Mouse (Mus musculus): ENCODE measurements at regions not wholly inside any gene's neighbourhood (a gene's known extent, or its start where the extent isn't known, plus 50 kb on each side); places are given as distances from the start of the nearest gene placed in this dataset.

- DNase-seq (ENCODE audit: low read depth), result no peak
Measured at GRCm38 (mm10) chr9:74513887-74514286, 347.8 kb upstream of the Onecut1 start.

GRCm38 (mm10) chr9:74528550-74528949 is 333.2 kb upstream of the Onecut1 start:
- no peak for TF ChIP-seq CTCF (IDR thresholded peaks at IDR 0.05; ENCODE audit: borderline replicate concordance, extremely low read depth, insufficient read depth, insufficient read length)
- TF ChIP-seq POLR2A (IDR thresholded peaks at IDR 0.05; ENCODE audit: borderline replicate concordance, extremely low read depth, insufficient read depth, insufficient read length, poor library complexity, severe bottlenecking), result no peak
- no peak for DNase-seq (ENCODE audit: low read depth)

More at GRCm38 (mm10) chr9:74513887-74514286, 347.8 kb upstream of the Onecut1 start:
- TF ChIP-seq CTCF (IDR thresholded peaks at IDR 0.05; ENCODE audit: borderline replicate concordance, extremely low read depth, insufficient read depth, insufficient read length) (no peak), POLR2A (IDR thresholded peaks at IDR 0.05; ENCODE audit: borderline replicate concordance, extremely low read depth, insufficient read depth, insufficient read length, poor library complexity, severe bottlenecking) (no peak)

DNA sequence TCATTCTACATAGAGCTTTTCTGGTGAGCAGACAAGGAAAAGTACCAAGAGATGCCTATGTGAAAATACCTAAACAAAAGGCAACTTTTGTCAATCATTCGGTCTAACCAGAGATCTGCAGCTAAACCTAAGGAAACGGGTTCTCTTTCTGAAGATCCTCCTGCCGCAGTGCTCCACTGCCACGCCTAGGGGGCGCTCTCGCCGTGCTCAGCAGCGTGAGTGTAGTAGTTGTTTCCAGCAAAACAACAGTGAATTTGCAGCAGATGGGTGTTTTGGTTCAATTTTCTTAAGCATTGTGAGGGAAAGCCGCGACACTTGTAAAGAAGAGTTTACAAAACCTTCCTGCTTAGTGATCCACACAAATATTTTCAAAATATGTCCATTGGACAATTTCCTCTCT is 331.4 kb upstream of the Onecut1 start:
- TF ChIP-seq CTCF (IDR thresholded peaks at IDR 0.05; ENCODE audit: borderline replicate concordance, extremely low read depth, insufficient read depth, insufficient read length), result peak; percentile 99
- no peak for TF ChIP-seq POLR2A (IDR thresholded peaks at IDR 0.05; ENCODE audit: borderline replicate concordance, extremely low read depth, insufficient read depth, insufficient read length, poor library complexity, severe bottlenecking)
- DNase-seq (ENCODE audit: low read depth), result peak; percentile 89

GRCm38 (mm10) chr9:74530748-74531147 is 331.0 kb upstream of the Onecut1 start:
- TF ChIP-seq POLR2A (IDR thresholded peaks at IDR 0.05; ENCODE audit: borderline replicate concordance, extremely low read depth, insufficient read depth, insufficient read length, poor library complexity, severe bottlenecking), result no peak
- peak; percentile 48 for DNase-seq (ENCODE audit: low read depth)

DNA sequence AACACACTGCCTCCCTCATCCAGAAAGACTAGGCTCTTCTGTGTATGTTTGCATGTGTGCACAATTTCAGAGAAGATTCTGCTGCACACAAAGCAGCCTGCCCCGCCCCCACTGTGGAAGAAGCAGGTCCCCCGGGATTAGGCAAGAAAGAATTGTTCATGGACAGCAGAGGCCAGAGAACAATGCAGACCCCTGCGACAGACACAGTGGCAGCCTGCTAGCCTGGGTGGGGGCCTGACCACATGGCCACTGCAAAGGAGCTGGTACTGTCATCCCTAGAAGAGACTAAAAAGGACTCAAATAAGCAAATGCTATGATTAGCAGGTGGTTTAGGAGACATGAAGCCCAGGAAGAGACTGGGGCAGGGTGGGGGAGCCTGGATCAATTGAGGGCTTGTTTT is 329.7 kb upstream of the Onecut1 start:
- TF ChIP-seq CTCF (IDR thresholded peaks at IDR 0.05; ENCODE audit: borderline replicate concordance, extremely low read depth, insufficient read depth, insufficient read length), result no peak
- no peak for TF ChIP-seq POLR2A (IDR thresholded peaks at IDR 0.05; ENCODE audit: borderline replicate concordance, extremely low read depth, insufficient read depth, insufficient read length, poor library complexity, severe bottlenecking)
- DNase-seq (ENCODE audit: low read depth), result peak; percentile 47

- DNase-seq (ENCODE audit: low read depth), result no peak
- no peak for TF ChIP-seq CTCF (IDR thresholded peaks at IDR 0.05; ENCODE audit: borderline replicate concordance, extremely low read depth, insufficient read depth, insufficient read length)
- no peak for TF ChIP-seq POLR2A (IDR thresholded peaks at IDR 0.05; ENCODE audit: borderline replicate concordance, extremely low read depth, insufficient read depth, insufficient read length, poor library complexity, severe bottlenecking)
Measured at GRCm38 (mm10) chr9:74534976-74535375, 326.7 kb upstream of the Onecut1 start.

DNA sequence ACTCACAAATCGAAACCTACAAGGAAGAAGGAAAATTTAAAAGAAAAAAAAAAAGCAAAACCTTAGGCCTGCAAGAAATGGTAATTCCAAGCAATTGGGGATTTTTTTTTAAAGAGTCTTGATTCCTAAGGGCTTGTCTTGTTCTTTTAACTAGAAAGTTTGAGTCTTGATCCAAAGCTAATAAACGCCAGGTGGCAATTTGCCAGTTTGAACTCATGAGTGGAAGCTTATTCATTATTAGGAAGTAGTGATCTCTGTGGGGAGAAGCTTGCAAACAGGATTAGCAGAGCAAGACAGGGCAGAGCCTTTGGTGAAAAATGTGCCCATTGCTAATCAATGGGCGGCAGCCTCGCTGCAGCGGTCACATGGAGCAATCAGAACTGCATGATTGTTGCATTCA is 305.6 kb upstream of the Onecut1 start:
- TF ChIP-seq CTCF (IDR thresholded peaks at IDR 0.05; ENCODE audit: borderline replicate concordance, extremely low read depth, insufficient read depth, insufficient read length), result no peak
- TF ChIP-seq POLR2A (IDR thresholded peaks at IDR 0.05; ENCODE audit: borderline replicate concordance, extremely low read depth, insufficient read depth, insufficient read length, poor library complexity, severe bottlenecking), result no peak
- DNase-seq (ENCODE audit: low read depth), result peak; percentile 66

DNA sequence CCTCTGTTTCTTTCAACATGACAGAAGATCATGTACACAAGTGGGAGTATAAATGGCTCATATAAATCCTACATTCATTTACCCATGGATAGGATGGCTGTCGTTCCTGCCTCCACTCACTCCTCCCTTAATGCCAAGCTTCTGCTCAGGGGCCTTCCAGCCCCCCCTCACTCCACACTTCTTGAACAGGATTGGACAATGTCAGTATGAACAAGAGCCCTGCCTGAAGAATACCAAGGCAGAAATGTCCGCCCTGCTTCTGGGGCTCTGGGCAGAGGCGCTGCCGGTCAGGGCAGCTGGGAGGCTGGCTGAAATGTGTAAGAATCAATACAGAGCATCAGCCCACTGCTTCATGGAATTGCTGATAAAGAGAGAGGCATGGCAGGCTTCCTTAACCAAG is 269.0 kb upstream of the Onecut1 start:
- DNase-seq (ENCODE audit: low read depth), result peak; percentile 39

GRCm38 (mm10) chr9:74593970-74594369 is 267.8 kb upstream of the Onecut1 start:
- DNase-seq (ENCODE audit: low read depth), result no peak
- TF ChIP-seq CTCF (IDR thresholded peaks at IDR 0.05; ENCODE audit: borderline replicate concordance, extremely low read depth, insufficient read depth, insufficient read length), result 0 out of 2 replicates have a peak, but pooled peaks have one; percentile 6
- no peak for TF ChIP-seq POLR2A (IDR thresholded peaks at IDR 0.05; ENCODE audit: borderline replicate concordance, extremely low read depth, insufficient read depth, insufficient read length, poor library complexity, severe bottlenecking)

More for the DNA sequence above, 269.0 kb upstream of the Onecut1 start:
- TF ChIP-seq POLR2A (IDR thresholded peaks at IDR 0.05; ENCODE audit: borderline replicate concordance, extremely low read depth, insufficient read depth, insufficient read length, poor library complexity, severe bottlenecking) (no peak), CTCF (IDR thresholded peaks at IDR 0.05; ENCODE audit: borderline replicate concordance, extremely low read depth, insufficient read depth, insufficient read length) (no peak)

DNA sequence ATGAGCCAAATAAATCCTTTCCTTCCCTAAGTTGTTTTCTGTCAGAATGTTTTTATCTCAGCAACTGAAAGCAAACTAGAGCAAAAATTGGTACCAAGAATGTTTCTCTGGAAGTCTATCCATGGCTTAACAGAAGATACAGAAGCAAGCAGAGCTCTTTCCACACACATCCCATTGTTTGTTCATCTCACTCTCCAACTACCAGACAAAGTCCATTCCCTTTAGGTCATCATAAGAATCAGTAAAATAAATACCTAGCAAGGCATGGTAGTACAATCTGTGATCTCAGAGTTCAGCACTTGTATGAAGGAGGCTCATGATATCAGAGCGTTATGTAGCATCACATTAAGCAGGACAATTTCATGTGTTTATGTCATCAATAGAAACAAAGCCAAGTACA is 257.3 kb upstream of the Onecut1 start:
- TF ChIP-seq CTCF (IDR thresholded peaks at IDR 0.05; ENCODE audit: borderline replicate concordance, extremely low read depth, insufficient read depth, insufficient read length), result no peak
- no peak for DNase-seq (ENCODE audit: low read depth)

- no peak for DNase-seq (ENCODE audit: low read depth)
- TF ChIP-seq POLR2A (IDR thresholded peaks at IDR 0.05; ENCODE audit: borderline replicate concordance, extremely low read depth, insufficient read depth, insufficient read length, poor library complexity, severe bottlenecking) (no peak), CTCF (IDR thresholded peaks at IDR 0.05; ENCODE audit: borderline replicate concordance, extremely low read depth, insufficient read depth, insufficient read length) (no peak)
Measured at GRCm38 (mm10) chr9:74621957-74622356, 239.8 kb upstream of the Onecut1 start.

GRCm38 (mm10) chr9:74645394-74645793 is 216.3 kb upstream of the Onecut1 start:
- no peak for DNase-seq (ENCODE audit: low read depth)
- TF ChIP-seq POLR2A (IDR thresholded peaks at IDR 0.05; ENCODE audit: borderline replicate concordance, extremely low read depth, insufficient read depth, insufficient read length, poor library complexity, severe bottlenecking) (no peak), CTCF (IDR thresholded peaks at IDR 0.05; ENCODE audit: borderline replicate concordance, extremely low read depth, insufficient read depth, insufficient read length) (no peak)

DNA sequence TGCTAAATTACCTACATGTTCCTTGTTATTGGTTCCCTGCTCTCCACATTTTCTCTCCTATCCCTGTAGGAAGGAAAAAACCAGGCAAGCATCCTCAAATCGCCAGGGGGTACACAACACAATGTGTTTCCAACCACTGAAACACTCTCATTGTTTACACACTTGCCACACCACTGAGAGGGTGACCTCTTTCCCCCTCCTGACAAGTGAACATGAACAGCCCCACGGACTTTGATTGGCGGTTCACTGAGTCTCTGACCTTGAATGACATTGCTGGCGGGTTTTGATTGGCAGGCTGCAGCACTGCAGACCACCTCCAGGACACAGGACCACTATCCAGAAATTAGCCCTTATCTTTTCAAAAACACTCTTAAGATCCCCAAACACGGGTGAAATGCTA is 211.7 kb upstream of the Onecut1 start:
- TF ChIP-seq POLR2A (IDR thresholded peaks at IDR 0.05; ENCODE audit: borderline replicate concordance, extremely low read depth, insufficient read depth, insufficient read length, poor library complexity, severe bottlenecking) (no peak), CTCF (IDR thresholded peaks at IDR 0.05; ENCODE audit: borderline replicate concordance, extremely low read depth, insufficient read depth, insufficient read length) (no peak)
- peak; percentile 20 for DNase-seq (ENCODE audit: low read depth)

Data from brain, embryonic 14.5 days (tissue).